Mouse (Mus musculus) midbrain, embryonic 14.5 days (tissue): ENCODE measurements around the gene Aebp2. TPM values are rescaled to one million over a fixed set of nuclear protein-coding genes. Genes with fewer than 3 reads are reported as not detected.
"Not testable (repeated sequence)": the region's sequence is repeated elsewhere in the genome, so short reads cannot be mapped to it uniquely, and the experiment has no call there.

Source experiments
- ATAC-seq: fragments of 200-750 bp; cut with Nextera tagmentation; 2 replicates; pipeline ENCODE4 v1.8.0; 2017; ENCODE audit warnings: moderate number of reproducible peaks, moderate library complexity; ENCODE audit not compliant: low FRiP score, low TSS enrichment
- DNase-seq: peaks from one replicate; pipeline ENCODE4 v3.0.0-alpha.2; 2015
- H3K27ac ChIP-seq: fragments of 300-500 bp; sonication (generic); replicated peaks from 2 replicates; pipeline ENCODE4 v1.5.1; 2014; ENCODE audit warnings: mild to moderate bottlenecking, low read depth, low read length, moderate library complexity
- H3K27me3 ChIP-seq: fragments of 300-500 bp; sonication (generic); 2 replicates; pipeline ENCODE4 v1.6.1; 2014; ENCODE audit warnings: low read length, control low read depth, mixed read lengths; ENCODE audit not compliant: control insufficient read depth, insufficient read depth
- H3K36me3 ChIP-seq: fragments of 300-500 bp; sonication (generic); 2 replicates; pipeline ENCODE4 v1.6.1; 2014; ENCODE audit warnings: low read length, control low read depth; ENCODE audit not compliant: control insufficient read depth, insufficient read depth
- H3K4me1 ChIP-seq: fragments of 300-500 bp; sonication (generic); 2 replicates; pipeline ENCODE4 v1.6.1; 2014; ENCODE audit warnings: mild to moderate bottlenecking, antibody characterized with exemption, low read length, control low read depth; ENCODE audit not compliant: control insufficient read depth, insufficient read depth
- H3K4me2 ChIP-seq: fragments of 300-500 bp; sonication (generic); 2 replicates; pipeline ENCODE4 v1.6.1; 2014; ENCODE audit warnings: mild to moderate bottlenecking, low read length, moderate library complexity
- H3K4me3 ChIP-seq: fragments of 300-500 bp; sonication (generic); replicated peaks from 2 replicates; pipeline ENCODE4 v1.5.1; 2014; ENCODE audit warnings: low read depth, low read length
- H3K9ac ChIP-seq: fragments of 300-500 bp; sonication (generic); replicated peaks from 2 replicates; pipeline ENCODE4 v1.6.1; 2014; ENCODE audit warnings: mild to moderate bottlenecking, low read length, moderate library complexity
- H3K9me3 ChIP-seq: fragments of 300-500 bp; sonication (generic); 2 replicates; pipeline ENCODE4 v1.6.1; 2016; ENCODE audit warnings: low read length, control low read depth, mixed read lengths; ENCODE audit not compliant: control insufficient read depth
- WGBS: fragments of 180-500 bp; shearing (Covaris S2); extraction: QIAGEN DNeasy Blood & Tissue Kit; methylation state at CpG from one replicate; pipeline ENCODE4 v1.1.7; 2014; 5-methylcytosine and 5-hydroxymethylcytosine counted together
- polyA plus RNA-seq: library from polyadenylated mRNA; unstranded; fragments of >200 nt; fragmentation: Nextera tagmentation; extraction: Ambion mirVana; gene quantifications from 2 replicates; pipeline ENCODE4 v1.2.1, GENCODE M21; 2014

The Aebp2 gene
- polyA plus RNA-seq, 1 experiment from 2014 or later = 15.9 TPM

GRCm38 (mm10) chr6:140651923-140652322, 29.5 kb downstream of the Aebp2 start:
- Histone ChIP-seq H3K4me2 (no peak overlapping the region), H3K9me3 (no peaks in the 10 kb centered on the region), H3K4me3 (no peak overlapping the region), H3K27ac (no peak overlapping the region), H3K4me1 (no peaks in the 10 kb centered on the region), H3K9ac (no peak overlapping the region), H3K27me3 (no peaks in the 10 kb centered on the region), H3K36me3 (peaks cover 49% of the 10 kb centered on the region)
- 85% methylated on average over 7 of the region's 7 CpGs for WGBS
- DNase-seq = no peak
- no peak for ATAC-seq

- Histone ChIP-seq H3K9ac (no peak overlapping the region), H3K36me3 (peaks cover 25% of the 10 kb centered on the region), H3K4me3 (no peak overlapping the region), H3K27ac (no peak overlapping the region), H3K27me3 (no peaks in the 10 kb centered on the region), H3K4me2 (no peak overlapping the region), H3K4me1 (no peaks in the 10 kb centered on the region), H3K9me3 (no peaks in the 10 kb centered on the region)
- DNase-seq (no peak), ATAC-seq (no peak)
- 95% methylated on average over 7 of the region's 7 CpGs for WGBS
Observed at GRCm38 (mm10) chr6:140655451-140655850, 33.0 kb downstream of the Aebp2 start.

- no peak for ATAC-seq
Observed at GRCm38 (mm10) chr6:140656991-140657390, 34.5 kb downstream of the Aebp2 start.

GRCm38 (mm10) chr6:140657920-140658522, 35.6 kb downstream of the Aebp2 start:
- ATAC-seq (no peak), DNase-seq (no peak)
- Histone ChIP-seq H3K4me1 (no peaks in the 10 kb centered on the region), H3K27me3 (no peaks in the 10 kb centered on the region), H3K9ac (no peak overlapping the region), H3K9me3 (no peaks in the 10 kb centered on the region), H3K36me3 (peaks cover 13% of the 10 kb centered on the region), H3K4me3 (no peak overlapping the region), H3K4me2 (no peak overlapping the region), H3K27ac (no peak overlapping the region)
- WGBS = 84% methylated on average over 3 of the region's 3 CpGs

More at GRCm38 (mm10) chr6:140656991-140657390, 34.5 kb downstream of the Aebp2 start:
- no peak for DNase-seq
- Histone ChIP-seq H3K9me3 (no peaks in the 10 kb centered on the region), H3K4me1 (no peaks in the 10 kb centered on the region), H3K4me2 (no peak overlapping the region), H3K36me3 (peaks cover 17% of the 10 kb centered on the region), H3K27ac (0 out of 2 replicates have a peak overlapping the region, but pooled peaks have one; percentile 5), H3K4me3 (no peak overlapping the region), H3K9ac (no peak overlapping the region), H3K27me3 (no peaks in the 10 kb centered on the region)
- WGBS = 88% methylated on average over 3 of the region's 3 CpGs

GRCm38 (mm10) chr6:140661111-140661510, 38.6 kb downstream of the Aebp2 start:
- Histone ChIP-seq H3K4me3 (no peak overlapping the region), H3K4me2 (no peak overlapping the region), H3K4me1 (no peaks in the 10 kb centered on the region), H3K36me3 (no peaks in the 10 kb centered on the region), H3K27me3 (no peaks in the 10 kb centered on the region), H3K27ac (no peak overlapping the region), H3K9ac (no peak overlapping the region), H3K9me3 (no peaks in the 10 kb centered on the region)
- ATAC-seq (no peak), DNase-seq (no peak)
- 91% methylated on average over 10 of the region's 10 CpGs for WGBS

GRCm38 (mm10) chr6:140661777-140662176, 39.3 kb downstream of the Aebp2 start:
- Histone ChIP-seq H3K36me3 (no peaks in the 10 kb centered on the region), H3K27me3 (no peaks in the 10 kb centered on the region), H3K9me3 (no peaks in the 10 kb centered on the region), H3K27ac (no peak overlapping the region), H3K4me3 (no peak overlapping the region), H3K9ac (no peak overlapping the region), H3K4me2 (no peak overlapping the region), H3K4me1 (peaks cover 6% of the 10 kb centered on the region; the same call in 1 of the 2 replicates)
- ATAC-seq (no peak), DNase-seq (no peak)
- WGBS = 78% methylated on average over 7 of the region's 7 CpGs

- Histone ChIP-seq H3K4me2 (no peak overlapping the region), H3K4me3 (no peak overlapping the region), H3K36me3 (no peaks in the 10 kb centered on the region), H3K4me1 (peaks cover 10% of the 10 kb centered on the region; the same call in 1 of the 2 replicates), H3K9ac (no peak overlapping the region), H3K9me3 (no peaks in the 10 kb centered on the region), H3K27ac (no peak overlapping the region), H3K27me3 (no peaks in the 10 kb centered on the region)
- ATAC-seq (no peak), DNase-seq (no peak)
- WGBS = 74% methylated on average over 6 of the region's 6 CpGs
Observed at GRCm38 (mm10) chr6:140662290-140662689, 39.8 kb downstream of the Aebp2 start.

- H3K4me3 ChIP-seq, ATAC-seq, H3K36me3 ChIP-seq, DNase-seq, H3K9me3 ChIP-seq, H3K9ac ChIP-seq, H3K27ac ChIP-seq, H3K4me2 ChIP-seq, H3K27me3 ChIP-seq: not testable (repeated sequence)
- H3K4me1 ChIP-seq = peaks cover 14% of the 10 kb centered on the region; the same call in 1 of the 2 replicates
- WGBS = 50% methylated on average over 3 of the region's 3 CpGs
Observed at GRCm38 (mm10) chr6:140662697-140663096, 40.2 kb downstream of the Aebp2 start.

GRCm38 (mm10) chr6:140664611-140665010, 42.1 kb downstream of the Aebp2 start:
- Histone ChIP-seq H3K4me1 (peaks cover 14% of the 10 kb centered on the region; the same call in 1 of the 2 replicates), H3K9me3 (no peaks in the 10 kb centered on the region), H3K36me3 (no peaks in the 10 kb centered on the region), H3K4me2 (no peak overlapping the region), H3K9ac (no peak overlapping the region), H3K27me3 (no peaks in the 10 kb centered on the region), H3K4me3 (no peak overlapping the region), H3K27ac (no peak overlapping the region)
- 79% methylated on average over 5 of the region's 5 CpGs for WGBS
- no peak for ATAC-seq
- DNase-seq = no peak
